In genomic region chr11:74838971-74839370, GRCm38 (mm10) we compare ENCODE assay signal across 8 mouse cellular contexts. TPM values are rescaled to one million over a fixed set of nuclear protein-coding genes. Genes with fewer than 3 reads are reported as not detected.
A peak's percentile ranks its signal among the peaks of the same experiment; 100 is the strongest.
DNase-seq lines count a peak whose midpoint lies in the region; ATAC-seq and TF ChIP-seq lines count a peak whose summit lies in the region.

No protein-coding gene starts in this region.

- peaks cover 7% of the 10 kb centered on the region; the same call in 1 of the 2 replicates for H3K4me1 ChIP-seq in cortical plate, adult 2 months (ENCODE audit: control insufficient read depth, insufficient read depth, low read length)
- peaks cover 36% of the 10 kb centered on the region for H3K4me1 ChIP-seq in intestine, embryonic 15.5 days (replicated peaks)
- peaks cover 34% of the 10 kb centered on the region for H3K4me1 ChIP-seq in liver, embryonic 11.5 days (replicated peaks; ENCODE audit: control insufficient read depth, insufficient read depth, low read length)

- H3K27ac ChIP-seq in cortical plate, adult 2 months (ENCODE audit: insufficient read depth, low read length): peak overlapping the region; percentile 83
- peak overlapping the region; percentile 96 for H3K27ac ChIP-seq in intestine, embryonic 15.5 days
- peak overlapping the region; percentile 93 for H3K27ac ChIP-seq in liver, embryonic 11.5 days (ENCODE audit: low read depth, low read length)

- TF ChIP-seq CTCF in cortical plate, adult 2 months (IDR thresholded peaks at IDR 0.05; ENCODE audit: extremely low read depth, insufficient read depth, low read length): no peak

- H3K4me3 ChIP-seq in cortical plate, adult 2 months (ENCODE audit: insufficient read depth, low read length): no peak overlapping the region
- H3K4me3 ChIP-seq in intestine, embryonic 15.5 days (replicated peaks): peak overlapping the region; percentile 54
- peak overlapping the region; percentile 52 for H3K4me3 ChIP-seq in liver, embryonic 11.5 days (ENCODE audit: low read depth, low read length)

- no peaks in the 10 kb centered on the region for H3K9me3 ChIP-seq in intestine, embryonic 15.5 days
- no peaks in the 10 kb centered on the region for H3K9me3 ChIP-seq in liver, embryonic 11.5 days (ENCODE audit: control insufficient read depth, low read length)

- 0 out of 2 replicates have a peak overlapping the region, but pooled peaks have one; percentile 55 for H3K9ac ChIP-seq in intestine, embryonic 15.5 days
- peak overlapping the region; percentile 47 for H3K9ac ChIP-seq in liver, embryonic 11.5 days (ENCODE audit: low read depth, low read length)

- no peak for TF ChIP-seq POLR2A in cortical plate, adult 2 months (IDR thresholded peaks at IDR 0.05; ENCODE audit: extremely low read depth, insufficient read depth, low read length)

- 40% methylated on average over 6 of the region's 6 CpGs for WGBS in intestine, embryonic 15.5 days
- WGBS in liver, embryonic 11.5 days: 21% methylated on average over 6 of the region's 6 CpGs

- peak; percentile 43 for ATAC-seq in granulocyte monocyte progenitor cell, adult 5-6 weeks (replicated peaks; ENCODE audit: poor library complexity, severe bottlenecking)
- ATAC-seq in intestine, embryonic 15.5 days: no peak
- ATAC-seq in liver, embryonic 11.5 days (replicated peaks; ENCODE audit: low FRiP score): 0 out of 2 replicates have a peak, but pooled peaks have one; percentile 30

- peak overlapping the region; percentile 90 for H3K4me2 ChIP-seq in intestine, embryonic 15.5 days (replicated peaks)
- peak overlapping the region; percentile 74 for H3K4me2 ChIP-seq in liver, embryonic 11.5 days

- H3K36me3 ChIP-seq in intestine, embryonic 15.5 days: 0 out of 2 replicates have a peak, but pooled peaks cover 7% of the 10 kb centered on the region
- peaks cover 10% of the 10 kb centered on the region for H3K36me3 ChIP-seq in liver, embryonic 11.5 days (ENCODE audit: control insufficient read depth, insufficient read depth, low read length)

- DNase-seq in urinary bladder, postnatal 14 days (ENCODE audit: low spot score): peak; percentile 61
- DNase-seq in urinary bladder, adult 18-20 months (ENCODE audit: low spot score in 2 of 2): no peak
- no peak for DNase-seq in liver, embryonic 11.5 days (ENCODE audit: low spot score)
- peak; percentile 76 to 78 for DNase-seq in monocyte, adult 2 months (ENCODE audit: low read depth in 1 of 2, low spot score in 2 of 2)
- peak; percentile 47 to 70 for DNase-seq in thymus, postnatal 36 days

- no peaks in the 10 kb centered on the region for H3K27me3 ChIP-seq in intestine, embryonic 15.5 days (replicated peaks)
- H3K27me3 ChIP-seq in liver, embryonic 11.5 days (replicated peaks; ENCODE audit: control insufficient read depth, insufficient read depth, low read length): no peaks in the 10 kb centered on the region

RNA-seq across cellular contexts. Expression of gene Mnt, which starts 8.3 kb away (rescaled TPM):
- polyA plus RNA-seq in cortical plate, adult 2 months (2012; rRNA removed): 19.9 and 22.1 TPM in 2 replicates
- 14.4 and 20.2 TPM in 2 replicates for total RNA-seq in granulocyte monocyte progenitor cell, adult 5-6 weeks (2014; fragmentation: Nextera tagmentation)
- total RNA-seq in granulocyte monocyte progenitor cell, adult 5-6 weeks (2017): 5.3 and 6.0 TPM in 2 replicates
- 4.8 and 5.0 TPM in 2 replicates for polyA plus RNA-seq in intestine, embryonic 15.5 days (2015; fragmentation: Nextera tagmentation; extraction: Ambion mirVana)
- polyA plus RNA-seq in liver, embryonic 11.5 days (2014; fragmentation: Nextera tagmentation; extraction: Ambion mirVana): 3.5 and 3.9 TPM in 2 replicates

RNA-seq across cellular contexts. Expression of gene Sgsm2, which starts 57.9 kb away (rescaled TPM):
- 82.7 and 91.9 TPM in 2 replicates for polyA plus RNA-seq in cortical plate, adult 2 months (2012; rRNA removed)
- total RNA-seq in granulocyte monocyte progenitor cell, adult 5-6 weeks (2014; fragmentation: Nextera tagmentation): 6.7 and 8.9 TPM in 2 replicates
- 2.8 and 3.0 TPM in 2 replicates for total RNA-seq in granulocyte monocyte progenitor cell, adult 5-6 weeks (2017)
- 5.1 TPM in 2 replicates for polyA plus RNA-seq in intestine, embryonic 15.5 days (2015; fragmentation: Nextera tagmentation; extraction: Ambion mirVana)
- 4.2 TPM in 2 replicates for polyA plus RNA-seq in liver, embryonic 11.5 days (2014; fragmentation: Nextera tagmentation; extraction: Ambion mirVana)

RNA-seq across cellular contexts. Expression of gene Tsr1, which starts 58.9 kb away (rescaled TPM):
- polyA plus RNA-seq in cortical plate, adult 2 months (2012; rRNA removed): 18.1 and 19.0 TPM in 2 replicates
- 52.4 and 58.6 TPM in 2 replicates for total RNA-seq in granulocyte monocyte progenitor cell, adult 5-6 weeks (2014; fragmentation: Nextera tagmentation)
- total RNA-seq in granulocyte monocyte progenitor cell, adult 5-6 weeks (2017): 87.9 and 96.7 TPM in 2 replicates
- 49.6 and 53.5 TPM in 2 replicates for polyA plus RNA-seq in intestine, embryonic 15.5 days (2015; fragmentation: Nextera tagmentation; extraction: Ambion mirVana)
- 72.4 and 81.3 TPM in 2 replicates for polyA plus RNA-seq in liver, embryonic 11.5 days (2014; fragmentation: Nextera tagmentation; extraction: Ambion mirVana)

Comparison
In these comparisons a context has a peak if more than half of its experiments do, and no peak if none do; other contexts are left out.
1. DNase-seq: peak in urinary bladder, postnatal 14 days (single experiment), monocyte, adult 2 months (2 of 2) and thymus, postnatal 36 days (2 of 2); none in urinary bladder, adult 18-20 months (0 of 2) and liver, embryonic 11.5 days (single experiment).
2. RNA of gene Sgsm2, which starts 57.9 kb away (polyA plus RNA-seq): 82.7 to 91.9 TPM in cortical plate, adult 2 months; 5.1 TPM in intestine, embryonic 15.5 days and 4.2 TPM in liver, embryonic 11.5 days; every median in the first group is over 10 times any median in the second.
3. Peak in every context shown above with its lines, with median percentiles within 50 percentile points of each other: H3K27ac ChIP-seq.